Mouse (Mus musculus) urinary bladder, adult 18-20 months (tissue): ENCODE data around the gene Sh3rf3.
A peak's percentile ranks its signal among the peaks of the same experiment; 100 is the strongest.

Source experiments
- DNase-seq, 2 experiments: peaks; one replicate each; pipeline ENCODE4 v3.0.0; 2022; ENCODE audit warnings: low spot score in 2 of 2, mixed read lengths in 2 of 2

The Sh3rf3 gene

DNA sequence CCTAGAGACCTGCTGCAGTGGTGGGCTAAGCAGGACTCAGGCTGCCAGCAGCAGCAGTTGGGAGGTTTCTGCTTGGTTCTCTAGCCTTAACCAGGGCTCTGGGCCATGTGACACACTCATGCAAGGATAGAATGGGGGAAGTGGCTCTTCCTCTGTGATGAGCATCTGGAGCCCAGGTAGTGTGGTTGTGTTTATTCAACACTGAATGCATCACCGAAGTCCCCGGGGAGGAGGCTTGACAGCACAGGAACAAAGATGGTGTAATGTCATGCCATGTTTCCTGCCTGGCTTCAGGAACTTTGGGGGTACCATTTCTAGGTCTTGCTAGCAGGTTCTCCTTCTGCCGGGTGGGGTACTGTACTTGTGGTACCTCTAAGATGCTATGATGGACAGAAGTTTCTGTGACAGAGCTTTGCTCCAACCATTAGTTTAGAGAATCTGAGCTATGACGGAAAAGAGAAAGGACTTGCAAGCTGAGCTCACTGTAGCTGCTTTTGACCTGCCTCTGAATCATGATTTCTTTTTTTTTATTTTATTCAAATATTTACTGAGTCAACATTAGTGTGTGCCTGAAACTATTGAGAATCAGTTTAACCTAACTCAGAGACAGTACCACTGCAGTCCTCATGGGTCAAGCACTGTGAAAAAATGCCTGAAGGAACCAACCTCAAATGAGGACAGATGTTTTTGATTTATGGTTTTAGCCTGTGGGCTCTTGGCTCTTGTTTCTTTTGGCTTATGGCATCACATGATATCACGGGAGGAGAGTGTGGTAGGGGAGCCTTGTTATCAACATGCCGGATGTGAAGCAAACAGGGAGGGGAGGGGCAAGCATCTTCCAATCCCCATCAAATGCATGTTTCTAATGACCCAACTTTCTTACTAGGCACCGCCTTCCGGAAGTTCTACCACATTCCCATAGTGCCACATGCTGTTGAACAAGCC is 102.4 kb downstream of the Sh3rf3 start:
- peak in 1 of 2 experiments; percentile 14 for DNase-seq

DNA sequence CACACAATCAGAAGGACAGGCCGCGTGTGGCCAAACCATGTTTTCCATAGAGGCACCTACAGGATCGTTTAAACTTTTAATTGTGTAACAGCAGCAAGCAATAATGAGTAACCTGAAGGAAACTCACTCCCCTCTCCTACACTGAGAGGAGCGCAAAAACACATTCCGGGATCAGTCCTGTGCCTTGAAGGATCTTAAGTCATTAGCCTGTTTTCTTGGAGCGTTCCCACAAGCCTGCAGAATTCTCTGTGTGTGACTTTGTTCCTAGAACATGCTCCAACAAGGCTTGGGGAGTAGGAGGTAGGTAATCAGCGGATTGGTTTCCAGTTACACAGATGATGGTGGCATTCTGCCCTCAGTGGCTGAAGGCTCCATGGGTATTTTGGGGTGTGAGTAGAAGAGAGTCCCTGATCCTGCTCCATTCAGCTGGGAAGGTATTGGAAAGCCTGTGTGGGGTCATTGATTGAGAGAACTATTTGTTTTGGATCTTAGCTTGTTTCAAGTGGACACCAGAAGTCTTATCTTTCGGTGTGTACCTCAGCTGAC is 108.6 kb downstream of the Sh3rf3 start:
- DNase-seq, result no peak

DNA sequence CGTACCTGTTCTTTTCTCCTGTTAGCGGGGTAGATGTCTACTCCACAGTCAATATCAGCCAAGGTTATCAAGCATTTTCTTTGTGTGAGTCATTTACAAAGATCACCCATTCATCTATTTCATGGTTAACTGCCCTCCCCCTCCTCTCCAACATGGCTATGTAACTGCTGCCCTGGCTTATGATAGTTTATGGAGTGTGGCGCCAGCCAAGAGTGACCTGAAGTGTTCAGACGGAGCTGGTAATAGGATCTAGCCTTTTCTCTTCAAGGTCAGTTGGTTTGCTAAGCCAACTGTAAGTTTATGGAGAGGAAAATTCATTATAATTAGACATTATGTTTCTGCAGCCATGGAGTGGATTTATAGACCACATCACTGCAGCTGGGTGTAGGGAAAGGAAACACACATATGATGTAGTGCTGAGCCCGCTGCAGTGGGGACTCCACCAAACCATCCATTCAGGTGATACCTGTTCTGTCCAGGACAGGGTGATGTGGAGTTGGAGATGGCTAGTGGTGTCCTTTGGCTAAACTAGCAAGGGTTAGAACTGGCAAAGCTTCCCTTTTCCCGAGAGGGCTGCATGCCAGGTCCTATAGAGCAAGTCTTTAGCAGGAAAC is 109.2 kb downstream of the Sh3rf3 start:
- DNase-seq, result no peak

DNA sequence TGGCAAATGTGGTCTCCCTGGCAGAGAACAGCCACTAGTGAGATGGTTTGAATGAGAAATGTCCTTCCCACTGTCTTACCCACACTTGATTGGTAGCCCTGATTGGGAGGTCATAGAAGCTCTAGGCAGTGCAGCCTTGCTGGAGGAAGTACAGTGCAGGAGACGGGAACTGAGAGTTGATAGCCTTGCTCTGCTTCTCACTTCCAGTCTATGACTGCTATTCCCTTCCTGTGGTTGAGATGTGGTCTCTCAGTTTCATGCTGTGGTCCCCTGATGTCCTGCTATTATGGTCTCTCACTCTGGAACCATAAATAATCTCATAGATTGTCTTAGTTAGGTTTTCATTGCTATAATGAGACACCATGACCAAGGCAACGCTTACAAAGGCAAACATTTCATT is 109.8 kb downstream of the Sh3rf3 start:
- no peak for DNase-seq

DNA sequence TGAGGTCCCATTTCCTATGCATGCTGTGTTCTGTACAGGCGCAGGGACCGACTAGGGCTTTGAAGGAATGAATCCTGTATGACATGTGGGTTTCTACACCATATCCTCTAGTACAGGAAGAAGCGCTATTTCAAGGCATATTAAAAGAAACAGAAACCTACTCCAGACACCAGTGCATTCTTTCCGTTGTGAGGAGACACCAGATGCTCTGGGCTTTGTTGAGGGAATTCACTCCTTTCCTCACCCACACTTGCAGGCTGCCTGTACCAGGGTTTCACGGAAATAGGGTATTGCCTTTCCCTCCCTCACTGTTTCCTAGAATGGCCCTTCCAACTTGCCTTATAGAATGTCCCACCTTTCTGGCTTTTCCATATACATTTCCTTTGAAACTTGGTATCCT is 113.4 kb downstream of the Sh3rf3 start:
- no peak for DNase-seq

DNA sequence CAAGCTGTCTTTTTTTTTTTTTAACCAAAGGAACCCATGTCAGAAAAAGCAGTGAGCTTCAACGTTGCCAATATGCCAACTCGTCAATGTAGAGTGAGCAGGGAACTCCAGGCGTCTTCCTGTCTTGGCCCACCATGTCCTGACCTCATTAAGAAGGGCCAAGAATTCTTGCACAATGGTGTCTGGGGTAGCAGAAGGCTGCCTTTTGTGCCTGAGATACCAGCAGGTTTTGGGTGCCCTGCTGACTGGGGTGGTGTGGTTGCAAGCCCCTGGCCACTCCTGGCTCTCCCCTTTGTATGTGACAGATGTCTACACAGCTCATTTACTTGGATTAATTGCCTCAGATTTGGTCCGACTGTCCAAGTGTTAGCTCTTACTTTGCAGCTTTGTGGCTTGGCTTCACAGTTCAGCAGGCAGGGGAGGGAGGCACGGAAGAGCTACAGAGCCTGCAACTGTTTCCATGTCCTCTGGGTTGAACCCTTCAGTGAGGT is 115.8 kb downstream of the Sh3rf3 start:
- DNase-seq, result no peak

DNA sequence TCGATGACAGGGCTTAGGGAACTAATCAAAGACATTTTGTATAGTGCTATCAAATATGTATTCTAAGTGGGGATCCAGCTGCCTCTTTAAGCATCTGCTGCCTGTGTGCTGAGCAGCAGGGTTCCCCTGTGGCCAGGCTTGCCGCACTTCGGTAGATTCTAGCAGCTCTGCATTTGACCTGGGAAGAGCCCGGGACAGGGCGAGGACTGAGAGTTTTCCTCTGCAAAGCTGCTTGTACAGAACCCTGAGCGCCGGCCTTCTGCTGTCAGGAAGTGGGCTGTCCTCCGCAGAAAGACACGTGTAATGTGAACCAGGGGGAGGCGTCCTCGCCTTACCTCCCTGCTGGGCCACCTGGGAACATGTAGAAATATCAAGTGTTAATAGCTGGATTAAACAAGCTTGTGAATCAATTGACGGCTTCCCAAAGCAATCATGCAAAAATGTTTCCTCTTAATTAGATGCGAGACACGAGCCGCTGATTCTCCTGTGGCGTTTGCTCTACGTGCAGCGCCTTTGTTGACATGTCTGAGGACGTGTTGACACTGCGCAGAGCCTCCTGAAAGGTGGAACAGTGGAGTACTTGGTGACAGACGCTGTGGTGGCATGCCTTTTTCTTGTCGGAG is 119.1 kb downstream of the Sh3rf3 start:
- no peak for DNase-seq

DNA sequence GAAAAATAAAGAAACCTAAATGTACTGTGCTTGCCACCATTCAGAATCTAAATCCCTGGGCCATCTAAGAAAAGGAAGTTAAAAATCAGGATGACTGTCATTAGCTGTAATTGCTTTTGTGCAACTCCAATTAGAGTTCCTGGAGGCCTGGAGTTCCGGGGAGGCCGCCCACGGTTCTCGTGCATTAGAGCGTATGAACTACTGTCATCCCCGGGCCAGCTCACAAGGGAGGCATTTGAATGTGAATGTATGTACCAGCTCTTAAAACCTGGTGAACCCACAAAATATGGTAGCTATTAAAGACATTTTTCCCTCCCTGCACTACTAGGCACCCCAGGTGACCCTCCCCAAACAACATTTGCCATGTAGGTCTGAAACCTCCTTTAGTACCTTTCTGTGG is 122.4 kb downstream of the Sh3rf3 start:
- no peak for DNase-seq

DNA sequence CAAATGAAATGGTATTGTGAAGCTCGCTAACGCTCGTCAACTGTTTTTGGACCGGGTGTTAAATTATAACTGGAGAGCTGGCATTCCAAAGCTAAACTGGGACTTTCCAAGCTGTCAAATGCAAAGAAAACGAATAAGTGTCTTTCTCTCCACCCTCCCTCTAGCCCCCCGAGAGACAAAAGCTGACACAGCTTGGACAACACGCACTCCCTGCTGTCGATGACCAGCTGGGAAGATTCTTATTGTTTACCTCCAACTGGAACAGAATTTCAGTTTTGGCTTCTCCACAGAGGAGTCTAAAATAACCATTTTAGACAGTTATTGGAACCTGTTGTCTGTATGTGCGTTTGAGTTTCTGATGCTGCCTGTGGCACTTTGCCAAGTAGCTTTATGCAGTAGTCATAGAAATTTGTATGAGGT is 123.3 kb downstream of the Sh3rf3 start:
- DNase-seq, result no peak

DNA sequence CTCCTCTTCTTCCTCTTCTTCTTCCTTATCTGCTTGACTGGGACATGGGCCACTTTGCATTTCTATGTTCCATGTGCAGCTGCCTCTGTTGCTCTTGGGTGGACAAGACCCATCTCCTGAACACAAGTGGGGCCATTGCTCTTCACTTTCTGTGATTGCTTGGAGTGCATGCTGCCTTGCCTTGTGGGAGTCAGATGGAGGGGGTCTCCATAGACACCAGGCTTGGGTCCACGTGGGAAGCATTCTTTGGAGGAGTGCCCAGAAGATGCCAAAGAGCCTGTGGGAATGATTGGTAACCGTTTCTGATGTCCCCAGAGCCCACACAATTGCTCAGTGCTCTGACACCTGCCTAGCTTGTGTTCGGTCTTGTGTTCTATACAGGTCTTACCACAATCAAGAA is 124.4 kb downstream of the Sh3rf3 start:
- no peak for DNase-seq

DNA sequence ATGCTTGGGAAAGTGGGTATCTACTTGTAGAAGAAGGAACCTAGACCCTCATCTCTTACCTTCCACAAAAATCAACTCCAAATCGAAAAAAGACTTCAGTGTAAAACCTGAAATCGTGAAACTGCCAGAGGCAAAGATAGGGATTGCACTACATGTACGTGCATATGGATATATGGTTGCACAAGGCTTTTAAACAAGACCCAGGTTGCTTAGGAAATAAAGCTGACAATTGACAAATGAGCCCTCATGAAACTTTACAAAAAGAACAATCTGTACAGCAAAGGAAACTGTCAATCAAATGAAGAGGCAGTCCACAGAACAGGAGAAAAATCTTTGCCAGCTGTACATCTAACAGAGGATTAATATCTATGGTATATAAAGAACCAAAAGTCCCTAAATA is 129.7 kb downstream of the Sh3rf3 start:
- no peak for DNase-seq

DNA sequence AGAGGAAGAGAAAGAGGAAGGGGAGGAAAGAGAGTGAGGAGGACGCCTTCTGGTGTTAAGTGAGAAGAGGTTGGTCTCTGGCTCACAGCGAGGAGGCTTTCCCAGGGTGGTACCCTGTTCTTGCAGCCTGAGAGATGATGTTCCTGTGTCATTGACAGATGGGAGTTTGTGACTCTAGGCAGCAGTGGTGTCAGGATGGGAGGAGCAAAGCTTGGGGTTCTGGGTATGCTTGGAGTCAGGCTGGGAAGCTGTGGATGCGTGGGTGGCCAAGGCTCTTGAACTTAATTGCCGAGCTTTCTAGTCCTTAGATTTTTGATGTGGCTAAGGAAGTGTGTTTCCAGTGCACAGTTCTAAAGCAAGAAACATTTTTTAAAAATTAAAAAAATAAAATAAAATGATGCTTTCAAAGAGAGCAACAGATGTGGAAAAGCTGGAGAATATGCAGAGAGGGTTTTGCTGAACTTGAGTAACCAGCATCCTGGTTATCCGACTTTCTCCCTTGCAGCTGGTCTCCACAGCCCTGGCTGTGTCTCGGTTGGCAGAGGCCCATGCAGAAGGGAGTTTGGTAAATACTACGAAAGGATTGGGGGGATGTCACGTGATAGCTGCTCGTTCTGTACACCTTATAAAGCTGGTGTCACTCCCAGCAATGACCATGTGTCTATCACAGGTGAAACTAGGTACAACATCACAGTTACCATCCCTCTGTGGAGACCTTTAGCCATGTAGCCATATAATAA is 130.7 kb downstream of the Sh3rf3 start:
- DNase-seq, result no peak

DNA sequence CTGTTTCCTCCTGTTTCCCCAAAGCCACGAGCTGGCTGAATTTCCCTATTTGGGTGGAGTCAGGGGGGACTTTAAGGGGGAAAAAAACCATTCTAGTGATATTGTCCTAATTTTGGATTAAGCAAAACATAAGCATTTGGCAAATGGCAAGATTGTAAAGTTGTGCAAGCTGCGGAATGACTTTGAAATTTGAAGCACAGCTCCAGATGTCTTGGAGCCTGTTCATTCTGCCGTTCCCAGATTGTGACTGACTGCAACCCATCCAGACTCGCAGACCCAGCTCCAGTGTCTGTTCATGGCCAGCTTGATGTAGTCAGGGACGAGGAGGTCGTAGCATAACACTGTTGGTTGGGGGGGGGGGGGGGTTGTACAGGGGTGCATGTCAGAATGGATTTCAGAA is 131.8 kb downstream of the Sh3rf3 start:
- DNase-seq, result no peak

DNA sequence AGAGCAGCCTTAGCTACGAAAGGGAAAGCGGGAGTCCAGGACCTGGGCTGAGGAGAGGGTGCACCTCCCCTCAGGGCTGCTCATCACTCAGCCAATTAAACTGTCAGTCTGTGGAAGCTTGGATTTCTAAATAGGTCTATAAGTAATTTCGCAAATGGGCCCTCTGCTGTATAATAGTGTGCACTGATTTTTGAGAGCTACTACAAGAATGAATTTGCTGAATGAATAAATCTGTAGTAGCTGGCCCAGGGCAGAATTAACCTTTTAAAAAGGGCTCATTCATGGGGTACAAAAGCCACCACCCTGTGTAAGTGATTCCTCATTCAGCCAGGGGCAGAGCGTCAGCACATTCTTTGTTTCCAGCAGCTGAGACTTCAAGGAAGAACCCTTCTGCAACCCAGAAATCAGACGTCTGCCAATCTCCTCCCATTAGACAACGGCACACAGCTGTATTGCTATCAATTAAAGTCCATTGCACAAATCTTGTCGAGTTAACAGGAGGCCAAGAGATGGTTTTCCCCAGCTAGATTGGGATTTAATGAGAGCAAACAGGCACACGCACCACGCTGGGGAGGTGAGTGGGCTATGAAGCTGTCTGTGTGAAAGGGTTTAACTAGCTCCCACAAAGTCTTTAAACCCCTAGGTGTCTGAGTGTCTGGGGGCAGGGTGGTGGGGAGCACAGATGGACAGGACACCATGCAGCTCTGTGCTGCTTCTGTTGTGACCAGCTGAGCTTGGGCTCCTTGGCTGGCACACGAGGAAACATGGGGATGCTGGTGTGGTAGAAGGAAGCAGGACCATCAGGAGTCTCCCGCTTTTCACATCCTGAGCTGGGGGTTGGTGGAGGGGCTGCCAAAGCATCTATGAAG is 136.8 kb downstream of the Sh3rf3 start:
- DNase-seq, result no peak

DNA sequence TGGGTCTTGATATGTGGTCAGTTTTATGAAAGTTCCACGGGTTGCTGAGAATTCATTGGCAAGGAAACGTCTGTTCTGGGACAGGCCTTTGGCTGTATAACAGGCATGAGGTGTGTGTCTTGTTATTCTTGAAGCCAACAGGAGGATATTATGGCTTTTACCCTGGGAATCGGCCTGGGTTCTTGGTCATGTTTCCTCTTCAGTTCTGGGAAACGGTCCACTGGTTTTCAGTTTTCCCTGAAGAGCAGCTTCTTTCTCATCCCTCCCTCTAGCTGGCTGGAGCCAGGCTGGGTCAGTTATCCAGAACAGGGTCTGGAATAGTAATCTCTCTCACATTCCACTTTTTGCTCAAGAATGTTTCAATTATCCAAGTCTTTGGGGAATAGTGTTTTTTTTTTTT is 147.0 kb downstream of the Sh3rf3 start:
- no peak for DNase-seq

DNA sequence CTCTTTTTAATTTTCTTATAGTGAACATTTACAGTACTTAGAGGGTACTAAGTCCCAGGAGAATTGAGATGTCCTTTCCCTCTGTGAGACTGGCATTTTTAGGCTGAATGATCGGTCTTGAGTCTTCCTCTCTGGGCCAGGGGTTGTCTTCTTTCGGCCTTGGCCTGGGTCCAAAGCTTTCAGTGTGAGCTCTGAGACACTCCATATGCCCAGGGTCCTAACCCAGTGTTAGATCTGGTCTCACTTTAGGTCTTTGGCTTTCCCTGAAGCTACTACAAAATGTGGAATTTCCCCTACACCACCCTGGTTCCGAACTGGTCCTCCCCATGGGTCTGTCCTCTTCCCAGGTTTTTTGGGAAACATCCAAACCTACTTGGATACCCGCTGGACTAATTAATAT is 155.1 kb downstream of the Sh3rf3 start:
- DNase-seq, result no peak

DNA sequence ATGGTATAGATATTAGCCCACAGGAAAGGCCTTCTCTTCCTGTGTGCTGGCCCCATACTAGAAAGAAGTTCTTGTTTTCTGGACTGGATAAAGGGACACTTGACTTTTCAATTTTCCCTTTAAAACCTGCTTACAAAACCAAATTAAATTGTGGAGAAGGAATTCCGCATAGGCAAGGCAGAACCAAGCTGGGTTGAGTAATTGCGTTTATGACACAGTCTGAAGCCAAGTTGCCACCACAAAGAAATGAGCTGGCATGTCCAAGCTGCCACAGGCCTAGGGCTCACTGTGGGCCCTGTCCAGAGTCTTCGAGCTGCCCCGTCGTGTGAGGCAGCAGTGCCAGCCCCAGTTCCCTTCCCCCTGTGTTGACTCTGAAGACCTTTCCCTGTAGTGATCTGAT is 156.2 kb downstream of the Sh3rf3 start:
- no peak for DNase-seq

DNA sequence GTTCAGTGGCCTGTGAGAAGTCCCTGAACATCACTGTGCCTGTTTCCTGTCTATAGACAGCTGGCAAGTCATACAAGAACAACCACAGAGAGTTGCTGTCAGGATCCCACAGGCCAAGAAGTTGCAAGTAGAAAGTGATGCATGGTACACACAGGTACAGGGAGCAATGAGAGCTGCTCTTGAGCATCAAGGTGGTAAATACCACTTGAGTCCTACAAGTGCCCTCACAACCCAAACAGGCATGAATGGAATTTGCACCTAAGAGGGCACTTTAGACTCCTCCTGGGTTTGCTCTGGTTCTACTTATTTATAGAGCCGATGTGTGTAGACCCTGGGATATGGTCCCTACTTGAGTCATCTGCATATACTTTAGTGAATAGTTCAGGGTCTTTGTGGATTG is 159.0 kb downstream of the Sh3rf3 start:
- no peak for DNase-seq

DNA sequence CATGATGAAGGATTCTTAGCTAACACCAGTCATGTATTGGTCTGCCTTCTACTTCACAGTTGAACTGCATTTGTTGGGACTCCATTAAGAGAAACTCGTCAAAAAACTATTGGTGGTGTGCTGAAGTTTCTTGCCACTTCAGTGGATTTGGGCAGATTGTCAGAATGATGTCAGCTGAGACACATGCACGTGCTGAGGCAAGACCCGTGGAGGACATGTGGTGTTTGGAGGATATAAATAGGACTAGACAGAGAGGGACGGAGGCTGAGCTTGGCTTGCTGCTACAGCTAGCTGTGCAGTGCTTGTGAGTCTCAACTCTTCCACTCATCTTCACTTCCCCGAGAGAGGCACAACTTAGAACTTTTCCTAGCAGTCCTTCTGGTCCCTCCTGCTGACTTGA is 161.0 kb downstream of the Sh3rf3 start:
- DNase-seq, result no peak

DNA sequence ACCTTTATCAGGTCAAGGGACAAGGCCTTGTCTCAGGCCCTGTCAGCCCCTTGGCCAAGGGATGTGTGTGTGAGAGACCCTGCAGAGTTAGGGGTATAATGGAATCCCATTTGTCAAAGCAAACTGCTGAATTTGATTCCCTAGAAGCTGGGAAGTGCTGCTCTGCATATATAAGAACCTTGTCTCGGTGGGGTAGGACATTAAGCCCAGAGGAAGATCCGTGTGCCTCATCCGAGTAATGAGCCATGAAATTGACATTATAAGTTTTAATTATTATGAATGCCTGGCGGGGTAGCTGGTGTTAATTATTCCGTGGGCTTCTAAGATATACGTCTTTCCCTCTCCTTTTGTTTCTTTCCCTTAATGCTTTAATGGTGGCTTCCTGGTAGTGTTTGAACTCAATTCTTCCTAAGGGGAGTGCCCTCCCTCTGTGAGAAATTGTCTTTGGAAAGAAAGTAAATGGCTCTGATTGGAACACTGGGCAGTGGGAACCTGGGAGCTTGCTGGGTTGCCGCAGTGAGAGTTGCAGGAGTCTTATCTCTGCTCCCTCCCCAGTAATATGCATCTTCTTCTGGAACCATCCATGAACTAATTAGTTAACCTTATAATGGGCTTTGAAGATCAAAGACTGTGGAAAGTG is 166.3 kb downstream of the Sh3rf3 start:
- DNase-seq, result no peak
